Mouse (Mus musculus) T-cell, adult 66 days (primary cell): ENCODE data around the gene Ephx1. TPM values are rescaled to one million over a fixed set of nuclear protein-coding genes. Genes with fewer than 3 reads are reported as not detected.

Source experiments
- total RNA-seq, 2 experiments: library from RNA; stranded (reverse); gene quantifications; 3 replicates in 1 of 2; 4 replicates in 1 of 2; pipeline ENCODE4 v1.2.4; 2023

Gene Ephx1
- 10 to 100 TPM; 55.7 to 67.2 TPM for total RNA-seq

DNA sequence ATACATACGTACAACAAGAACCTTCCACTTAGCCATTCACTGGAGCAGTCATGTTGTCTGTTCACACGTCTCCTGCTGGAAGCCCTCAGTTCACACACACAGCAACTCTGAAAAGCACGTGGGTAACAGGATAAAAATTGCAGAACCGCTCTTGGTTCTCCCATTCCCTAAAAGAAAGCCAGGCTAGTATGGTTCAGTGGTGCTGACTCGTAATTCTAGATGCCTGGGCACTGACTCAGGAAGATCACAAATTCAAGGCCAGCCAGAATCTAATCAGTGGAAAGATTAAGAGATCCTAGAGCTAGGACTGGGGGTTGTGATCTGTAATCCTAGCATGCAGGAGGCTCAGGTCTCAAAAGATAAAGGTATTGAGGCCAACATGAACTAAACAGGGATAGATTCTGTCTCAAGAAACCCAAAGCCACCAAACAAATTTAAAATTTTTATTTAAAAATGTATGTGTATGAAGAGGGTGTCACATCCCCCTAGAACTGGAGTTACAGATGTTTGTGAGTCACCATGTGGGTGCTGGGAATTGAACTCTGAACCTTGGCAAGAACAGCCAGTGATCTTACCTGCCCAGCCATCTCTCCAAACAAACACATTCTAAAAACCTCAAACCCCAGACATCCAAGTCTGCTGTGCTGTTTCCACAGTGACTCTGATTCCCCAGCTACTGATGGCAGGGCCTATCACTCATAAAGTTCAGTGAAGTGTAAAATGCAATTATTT is at the start of gene Ephx1:
TSS of gene Ephx1 (minus strand) at position 149 of the 732 bp plus-strand sequence.

DNA sequence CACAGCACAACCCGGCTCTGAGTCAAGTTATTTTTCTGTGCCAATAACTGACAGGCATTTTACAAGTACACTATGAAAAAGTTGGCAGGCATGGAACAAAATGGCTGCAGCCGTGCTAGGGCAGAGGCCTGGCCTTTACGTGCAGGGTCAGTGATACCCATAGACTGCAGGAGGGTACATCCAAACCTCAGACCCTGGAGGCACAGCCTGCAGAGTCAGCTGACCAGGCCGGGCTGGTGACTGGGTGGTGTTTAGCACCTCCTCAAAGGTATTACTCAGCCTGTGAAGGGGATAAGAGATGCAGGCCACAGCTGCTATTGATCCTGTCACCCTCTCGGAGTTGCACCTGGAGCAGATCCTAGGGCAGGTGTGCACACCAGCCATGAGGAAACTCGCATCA is 30.2 kb upstream of the Ephx1 start, which contains the start of gene 9130409I23Rik:
TSS of gene 9130409I23Rik (plus strand) at position 301 of the 400 bp plus-strand sequence.

DNA sequence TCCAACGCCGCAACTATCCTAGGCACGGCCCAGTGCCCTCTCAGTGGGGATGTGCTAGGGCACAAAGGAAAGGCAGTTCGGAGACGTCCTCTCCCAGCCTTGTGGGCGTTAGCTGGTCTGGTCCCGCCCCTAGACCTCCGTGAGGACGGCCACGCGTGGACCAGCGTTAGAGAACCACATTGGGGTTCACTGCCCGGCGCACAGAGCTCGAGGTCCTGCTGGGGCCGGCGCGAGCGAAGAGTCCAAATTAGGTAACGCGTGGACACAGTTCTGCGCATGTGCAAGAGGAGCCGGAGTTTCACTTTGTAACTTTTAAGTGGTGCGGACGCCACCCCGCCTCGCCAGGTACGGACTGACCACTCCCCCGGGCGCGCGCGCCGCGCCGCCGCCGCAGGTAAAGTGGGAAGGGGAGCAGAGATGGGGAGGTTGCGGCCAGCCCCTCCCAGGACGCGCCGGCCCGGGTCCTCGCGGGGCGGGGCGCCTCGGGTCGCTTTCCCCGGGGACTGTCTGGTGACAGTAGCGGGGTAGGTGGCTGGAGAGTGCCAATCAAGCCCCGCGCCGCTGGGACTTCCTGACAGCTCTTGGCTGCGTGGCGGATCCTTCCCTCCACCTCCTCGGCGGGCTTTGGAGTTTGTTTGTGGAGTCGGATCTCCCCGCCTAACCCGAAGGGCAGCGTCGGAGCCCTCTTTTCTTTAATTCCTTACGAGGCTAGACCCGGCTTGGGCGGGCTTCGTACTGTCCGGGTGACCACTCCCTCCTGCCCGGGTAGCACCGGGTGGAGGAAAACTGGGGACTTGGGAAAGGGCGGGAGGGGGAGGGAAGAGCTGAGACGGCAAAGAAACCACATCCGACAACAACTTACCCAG is 78.3 kb downstream of the Ephx1 start, which contains the start of gene Tmem63a:
TSS of gene Tmem63a (plus strand) at position 179 of the 866 bp plus-strand sequence.

DNA sequence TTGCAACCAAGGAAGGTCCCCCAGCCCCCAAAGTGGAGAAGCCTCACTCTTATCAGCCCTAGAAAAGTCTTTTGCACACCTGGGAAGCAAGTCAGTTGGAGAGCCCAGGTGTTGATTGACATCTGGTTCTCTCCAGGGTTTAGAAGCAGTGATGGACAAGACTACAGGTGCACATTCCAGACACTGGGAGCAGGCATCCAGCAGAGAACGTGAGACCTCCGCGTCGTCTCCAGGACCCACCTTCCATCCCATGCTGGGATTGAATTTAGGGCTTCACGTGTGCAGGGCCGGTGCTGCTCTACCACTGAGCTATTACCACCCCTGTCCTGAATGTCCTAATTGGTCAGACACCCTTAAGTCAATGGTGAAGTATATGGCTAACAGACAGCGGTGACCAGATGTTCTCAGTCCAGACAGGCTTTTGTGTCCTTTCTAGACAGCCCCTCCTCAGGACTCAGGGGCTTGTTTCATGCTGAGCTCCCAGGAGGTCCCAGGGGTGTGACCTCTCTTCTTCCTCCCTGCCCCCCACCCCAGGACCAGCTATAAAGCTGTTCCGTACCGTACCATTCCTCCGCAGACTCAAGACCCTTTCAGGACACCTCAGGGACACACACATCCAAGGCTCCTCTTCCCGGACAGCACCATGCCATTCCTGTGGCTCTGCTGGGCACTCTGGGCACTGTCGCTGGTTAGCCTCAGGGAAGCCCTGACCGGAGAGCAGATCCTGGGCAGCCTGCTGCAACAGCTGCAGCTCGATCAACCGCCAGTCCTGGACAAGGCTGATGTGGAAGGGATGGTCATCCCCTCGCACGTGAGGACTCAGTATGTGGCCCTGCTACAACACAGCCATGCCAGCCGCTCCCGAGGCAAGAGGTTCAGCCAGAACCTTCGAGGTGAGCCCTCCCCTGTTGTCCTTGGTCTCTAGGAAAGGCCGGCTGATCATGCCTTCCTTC is 86.0 kb downstream of the Ephx1 start, which contains the start of gene Lefty1:
TSS of gene Lefty1 (plus strand) at position 556 of the 953 bp plus-strand sequence.

Other genes starting within 250 kb of the Ephx1 start
- 100 to 1,000 TPM; 643 to 664 TPM for gene H3f3a, start 207.0 kb downstream of the Ephx1 start, total RNA-seq
- gene Sde2, start 169.8 kb downstream of the Ephx1 start, total RNA-seq = 10 to 100 TPM; 48.1 to 53.3 TPM
- gene Lefty2, start 127.8 kb downstream of the Ephx1 start, total RNA-seq = not detected
- 10 to 100 TPM; 50.7 to 51.5 TPM for gene Pycr2, start 116.6 kb downstream of the Ephx1 start, total RNA-seq
- not detected for gene Lefty1, start 85.9 kb downstream of the Ephx1 start, total RNA-seq
- 10 to 100 TPM; 57.7 to 60.3 TPM for gene Tmem63a, start 78.6 kb downstream of the Ephx1 start, total RNA-seq
- not detected for gene 9130409I23Rik, start 30.3 kb upstream of the Ephx1 start, total RNA-seq
- gene Nvl, start 123.3 kb upstream of the Ephx1 start, total RNA-seq = 10 to 100 TPM; 29.1 to 38.3 TPM
- gene Cnih4, start 123.8 kb upstream of the Ephx1 start, total RNA-seq = 10 to 100 TPM; 18.0 to 21.4 TPM
- gene Wdr26, start 191.1 kb upstream of the Ephx1 start, total RNA-seq = 100 to 1,000 TPM; 242 to 253 TPM